Mouse (Mus musculus) adrenal gland, adult 2 months (tissue): ENCODE data around the gene Ccdc38. TPM values are rescaled to one million over a fixed set of nuclear protein-coding genes. Genes with fewer than 3 reads are reported as not detected.
A peak's percentile ranks its signal among the peaks of the same experiment; 100 is the strongest.
"Not testable (repeated sequence)": the region's sequence is repeated elsewhere in the genome, so short reads cannot be mapped to it uniquely, and the experiment has no call there.

Experiments
- DNase-seq: peaks from one replicate; pipeline ENCODE4 v3.0.0; 2021
- polyA plus RNA-seq: library from polyadenylated mRNA; depleted of rRNA; stranded (reverse); fragments of >200 nt; gene quantifications from 2 replicates; pipeline ENCODE4 v1.2.3, GENCODE M21; 2012
- total RNA-seq, 2 experiments: library from RNA; stranded (reverse); gene quantifications; 2 replicates each; pipeline ENCODE4 v1.2.3; 2021

Ccdc38 gene
- total and polyA plus RNA-seq, 3 experiments, result not detected

GRCm38 (mm10) chr10:93548991-93549390 lies 8.6 kb downstream of the Ccdc38 start:
- peak; percentile 65 for DNase-seq

- no peak for DNase-seq
Measured at GRCm38 (mm10) chr10:93549821-93550220, 9.4 kb downstream of the Ccdc38 start.

GRCm38 (mm10) chr10:93552596-93552995 lies 12.2 kb downstream of the Ccdc38 start:
- DNase-seq, result no peak

- DNase-seq, result not testable (repeated sequence)
Measured at GRCm38 (mm10) chr10:93557971-93558370, 17.5 kb downstream of the Ccdc38 start.

- DNase-seq, result peak; percentile 81
Measured at GRCm38 (mm10) chr10:93559786-93560185, 19.4 kb downstream of the Ccdc38 start.

DNA sequence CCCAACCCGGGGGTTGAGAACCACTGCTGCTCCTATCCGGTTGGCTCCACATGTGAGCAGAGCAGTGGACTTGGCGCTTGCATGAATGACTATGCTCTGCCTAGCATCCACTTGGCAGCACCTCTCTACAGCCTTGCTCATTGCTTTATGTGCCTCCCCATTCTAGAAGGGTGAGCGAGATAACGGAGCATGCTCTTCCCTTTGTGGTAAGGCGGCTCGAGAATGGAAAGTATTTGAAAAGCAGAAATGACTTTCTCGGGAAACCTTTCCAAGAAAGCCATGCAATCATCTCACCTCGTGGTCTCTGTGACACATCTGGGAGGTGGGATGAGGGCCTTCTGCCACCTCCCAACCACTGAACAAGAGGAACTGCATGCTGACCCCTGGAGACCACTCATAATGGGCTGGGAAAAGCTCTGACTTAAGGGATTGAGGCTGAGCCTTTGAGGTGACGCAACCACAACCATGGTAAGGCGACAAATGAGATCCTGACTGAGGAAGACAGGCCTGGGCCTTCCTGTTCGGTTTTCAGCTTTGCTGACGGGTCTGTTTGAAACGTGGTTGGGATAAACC lies 24.2 kb downstream of the Ccdc38 start:
- DNase-seq, result no peak

DNA sequence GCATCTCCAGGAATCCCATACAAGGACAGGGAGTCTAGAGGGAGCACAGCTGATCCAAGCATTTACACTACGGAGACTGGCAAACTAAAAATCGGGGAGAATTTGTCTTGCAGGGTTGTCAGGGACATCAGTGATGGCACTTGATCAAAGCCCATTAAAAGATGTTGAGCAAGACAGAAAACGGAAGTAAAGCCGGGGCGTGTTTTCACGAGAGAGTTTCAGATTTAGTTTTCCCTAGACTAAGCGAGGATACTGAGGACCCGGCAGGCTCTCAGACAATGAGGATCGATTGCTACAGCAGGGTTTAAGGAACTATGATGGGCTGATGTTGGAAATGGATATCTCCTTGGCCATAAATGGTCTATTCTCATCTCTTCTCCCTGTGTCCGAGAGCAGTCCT lies 26.6 kb downstream of the Ccdc38 start:
- DNase-seq, result no peak

DNA sequence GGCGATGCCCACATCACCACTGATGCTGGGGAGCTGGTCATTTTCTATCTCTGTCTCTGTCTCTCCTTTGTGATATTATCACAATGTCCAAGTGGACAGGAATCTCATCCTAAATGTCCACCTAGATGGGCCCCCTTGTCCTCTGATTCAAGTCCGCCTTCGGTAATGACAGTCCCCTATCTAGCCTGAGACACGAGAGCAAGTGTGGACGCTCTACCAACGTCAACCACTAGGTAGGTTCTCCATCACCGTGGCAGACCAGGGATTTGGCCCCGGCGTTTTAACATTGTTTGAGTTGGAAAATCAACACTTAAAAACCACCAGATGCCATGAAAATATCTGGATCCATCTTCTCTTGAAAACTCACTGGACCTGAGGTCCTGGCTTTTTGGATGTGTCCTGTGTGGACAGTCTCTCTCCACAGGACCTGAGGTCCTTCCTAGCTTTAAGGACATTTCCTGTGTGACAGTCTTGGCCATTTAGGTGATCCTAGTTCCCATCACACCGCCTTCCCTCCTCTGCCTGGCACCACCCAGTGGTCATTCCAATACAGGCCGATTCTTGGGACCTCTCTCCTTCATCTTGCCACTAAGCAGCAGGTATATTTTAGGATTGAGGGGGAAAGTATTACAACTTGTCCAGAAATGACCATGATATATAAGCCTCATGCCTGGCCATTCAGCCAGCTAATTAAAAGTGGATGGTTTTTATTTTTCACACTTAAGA lies 27.6 kb downstream of the Ccdc38 start:
- no peak for DNase-seq

DNA sequence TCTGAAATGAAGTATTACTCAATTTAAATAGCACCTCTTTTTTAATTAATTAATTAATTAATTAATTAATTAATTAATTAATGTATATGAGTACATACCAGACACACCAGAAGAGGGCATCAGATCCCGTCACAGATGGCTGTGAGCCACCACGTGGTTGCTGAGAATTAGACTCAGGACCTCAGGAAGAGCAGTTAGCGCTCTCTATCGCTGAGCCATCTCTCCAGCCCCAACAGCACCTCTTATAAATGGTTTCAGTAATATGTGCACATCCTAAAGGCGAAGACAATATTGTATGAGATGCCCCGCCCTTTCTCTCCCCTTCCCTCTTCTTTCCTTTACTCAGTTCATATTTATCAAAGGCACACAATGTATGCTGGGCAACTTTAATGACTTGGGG lies 28.2 kb downstream of the Ccdc38 start:
- DNase-seq, result no peak

- DNase-seq, result no peak
Measured at GRCm38 (mm10) chr10:93572209-93572608, 31.8 kb downstream of the Ccdc38 start.

- DNase-seq, result no peak
Measured at GRCm38 (mm10) chr10:93574966-93575365, 34.5 kb downstream of the Ccdc38 start.

- DNase-seq, result no peak
Measured at GRCm38 (mm10) chr10:93575960-93576359, 35.5 kb downstream of the Ccdc38 start.

- DNase-seq, result peak; percentile 75
Measured at GRCm38 (mm10) chr10:93577271-93577886, 36.9 kb downstream of the Ccdc38 start.

DNA sequence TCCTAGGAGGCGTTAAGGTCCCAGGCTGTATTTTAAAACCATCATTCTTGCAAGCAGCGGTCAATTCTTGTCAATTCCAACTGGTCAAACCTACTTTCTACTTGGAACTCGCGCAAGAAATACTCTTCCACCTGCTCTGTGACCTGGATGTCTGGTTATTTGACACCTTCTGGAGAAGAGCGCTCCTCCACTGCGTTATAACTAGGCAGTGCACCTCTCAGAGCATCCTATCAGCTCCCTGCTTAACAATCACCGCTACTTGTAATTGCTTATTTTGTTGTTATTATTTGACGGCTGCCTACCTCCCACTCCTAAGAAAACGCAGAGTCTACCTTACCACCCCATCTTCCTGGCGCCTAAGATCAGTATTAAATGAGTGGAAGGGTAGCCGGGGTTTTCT lies 48.4 kb downstream of the Ccdc38 start:
- DNase-seq, result no peak

- peak; percentile 94 for DNase-seq
Measured at GRCm38 (mm10) chr10:93589281-93589848, 48.9 kb downstream of the Ccdc38 start, which contains the start of gene Snrpf. Snrpf (minus strand) TSS chr10:93589706.

DNA sequence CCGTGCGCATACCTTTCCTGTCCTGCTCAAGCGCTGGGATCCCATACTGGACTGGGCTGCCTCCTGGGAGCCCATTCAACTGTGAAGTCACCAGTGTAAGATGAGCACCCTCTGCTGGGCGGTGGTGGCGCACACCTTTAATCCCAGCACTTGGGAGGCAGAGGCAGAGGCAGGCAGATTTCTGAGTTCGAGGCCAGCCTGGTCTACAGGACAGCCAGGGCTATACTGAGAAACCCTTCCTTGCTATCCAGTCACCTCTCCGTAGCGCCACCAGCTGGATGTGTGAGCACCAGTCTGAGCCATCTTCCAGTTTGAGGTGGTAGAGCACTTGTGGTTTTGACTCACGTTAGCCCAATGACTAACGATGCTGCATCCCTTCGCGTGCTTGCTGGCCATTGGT lies 52.0 kb downstream of the Ccdc38 start:
- peak; percentile 28 for DNase-seq

DNA sequence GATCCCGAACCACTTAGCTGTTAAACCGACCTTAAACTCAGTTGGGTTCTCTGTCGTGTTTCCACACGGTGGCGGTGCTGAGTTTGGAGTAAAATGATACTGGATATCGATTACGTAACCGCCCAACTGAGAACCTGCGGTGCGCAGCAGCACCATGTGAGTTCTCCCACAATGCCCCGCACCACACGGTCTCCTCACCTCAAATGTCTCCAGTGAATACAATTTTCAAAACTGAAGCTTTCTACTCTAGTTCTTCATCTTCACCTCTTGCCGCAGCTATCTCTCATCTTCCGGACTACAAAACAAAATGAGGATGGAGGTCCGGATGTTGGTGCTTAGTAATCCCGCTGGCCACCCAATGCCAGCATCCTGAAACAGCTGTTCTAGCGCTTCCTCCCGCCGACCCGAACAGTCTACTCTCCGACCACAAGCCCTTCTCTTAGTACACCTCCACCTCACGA lies 53.6 kb downstream of the Ccdc38 start:
- DNase-seq, result peak; percentile 83

DNA sequence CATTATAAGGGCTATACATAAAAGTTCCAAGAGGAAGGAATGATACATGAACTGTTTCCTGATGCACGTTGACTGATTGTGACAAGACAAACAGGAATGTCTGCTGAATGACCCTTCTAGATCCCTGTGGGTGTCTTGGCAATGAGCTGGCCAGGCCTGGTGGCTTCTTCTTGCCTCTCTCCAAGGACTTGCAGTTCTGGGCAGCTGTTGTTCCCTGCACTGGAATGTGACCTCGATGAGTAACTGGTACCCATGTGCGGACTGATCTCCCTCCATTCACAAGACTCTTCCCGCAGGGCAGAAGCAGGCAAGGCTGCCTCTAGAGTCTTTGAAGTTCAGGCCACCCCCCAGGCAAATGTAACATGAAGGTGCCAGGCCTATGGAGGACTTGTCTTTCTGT lies 55.4 kb downstream of the Ccdc38 start:
- DNase-seq, result peak; percentile 66

DNA sequence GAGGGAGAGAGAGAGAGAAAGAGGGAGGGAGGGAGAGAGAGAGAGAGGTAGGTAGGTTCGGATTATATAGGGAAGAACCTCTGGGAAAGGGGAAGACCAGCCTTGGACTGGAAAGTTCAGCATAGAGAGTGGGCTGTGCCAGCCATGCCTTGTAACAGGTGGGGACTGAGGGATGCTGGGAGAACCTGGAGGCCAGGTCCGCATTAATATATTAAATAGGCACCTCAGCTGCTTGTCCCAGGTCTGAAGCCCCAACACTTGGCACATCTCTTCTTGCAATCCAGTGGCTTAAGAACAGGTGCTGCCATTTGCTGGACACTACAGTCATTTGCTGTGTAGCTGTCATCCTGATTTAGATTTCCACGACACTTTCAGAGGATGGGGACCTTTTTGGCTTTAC lies 56.2 kb downstream of the Ccdc38 start:
- no peak for DNase-seq

DNA sequence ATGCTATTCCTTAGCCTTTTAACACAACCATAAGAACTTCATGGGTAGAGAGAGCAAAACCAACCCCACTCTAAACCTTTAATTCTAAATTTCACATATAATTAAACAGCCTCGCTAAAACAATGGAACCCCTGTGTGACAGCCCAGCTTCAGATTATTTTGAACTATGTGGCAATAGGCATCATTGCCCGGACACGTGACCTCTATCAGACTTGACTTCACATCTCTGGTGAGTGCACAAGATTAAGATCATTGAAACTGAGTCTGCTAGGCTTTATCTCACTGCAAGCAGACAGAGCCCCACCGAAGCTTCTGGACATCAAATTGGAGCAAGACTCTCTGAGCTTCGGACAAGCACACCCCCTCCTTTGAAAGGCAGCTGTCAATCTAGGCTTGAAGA lies 61.9 kb downstream of the Ccdc38 start:
- no peak for DNase-seq

GRCm38 (mm10) chr10:93603256-93603655 lies 62.8 kb downstream of the Ccdc38 start:
- no peak for DNase-seq

- DNase-seq, result no peak
Measured at GRCm38 (mm10) chr10:93606326-93606725, 65.9 kb downstream of the Ccdc38 start.

DNA sequence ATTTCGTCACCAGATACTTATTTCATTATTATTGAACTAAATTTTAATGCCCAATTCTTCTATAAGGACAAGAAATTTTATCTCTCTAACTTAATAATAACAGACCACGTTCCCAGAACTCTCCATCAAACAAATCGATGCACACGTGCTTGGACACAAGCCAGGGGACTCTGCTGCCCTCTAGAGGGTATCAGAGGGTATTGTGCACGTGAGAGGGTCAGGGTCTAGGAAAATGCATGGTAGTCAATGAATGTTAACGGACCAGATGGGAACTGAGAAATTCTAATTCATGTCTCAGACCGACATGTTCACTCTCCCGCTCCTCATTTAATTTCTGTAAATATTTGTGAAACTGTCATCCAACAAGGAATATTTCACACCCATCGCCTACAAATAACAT lies 67.6 kb downstream of the Ccdc38 start:
- no peak for DNase-seq
